Mouse (Mus musculus): ENCODE measurements around the gene Rgs2. TPM values are rescaled to one million over a fixed set of nuclear protein-coding genes. Genes with fewer than 3 reads are reported as not detected.

The Rgs2 gene
- polyA plus RNA-seq (2014; fragmentation: Illumina TruSeq; extraction: RNeasy Lipid Tissue Mini Kit (QIAGEN cat#74804); ENCODE audit: low read depth, low replicate concordance): 9.4 TPM

GRCm38 (mm10) chr1:144003904-144004740 is at the start of gene Rgs2:
Gene Rgs2, minus strand, starts transcription at chr1:144004161.

Other genes starting within 250 kb of the Rgs2 start
- 3.8 TPM for gene Trove2, start 227.1 kb downstream of the Rgs2 start, polyA plus RNA-seq (2014; fragmentation: Illumina TruSeq; extraction: RNeasy Lipid Tissue Mini Kit (QIAGEN cat#74804); ENCODE audit: low read depth, low replicate concordance)
- gene Uchl5, start 226.9 kb downstream of the Rgs2 start, polyA plus RNA-seq (2014; fragmentation: Illumina TruSeq; extraction: RNeasy Lipid Tissue Mini Kit (QIAGEN cat#74804); ENCODE audit: low read depth, low replicate concordance): 58.1 TPM
- gene Rgs13, start 173.2 kb upstream of the Rgs2 start, polyA plus RNA-seq (2014; fragmentation: Illumina TruSeq; extraction: RNeasy Lipid Tissue Mini Kit (QIAGEN cat#74804); ENCODE audit: low read depth, low replicate concordance): 0.24 TPM
- 5.5 TPM for gene Rgs1, start 245.1 kb upstream of the Rgs2 start, polyA plus RNA-seq (2014; fragmentation: Illumina TruSeq; extraction: RNeasy Lipid Tissue Mini Kit (QIAGEN cat#74804); ENCODE audit: low read depth, low replicate concordance)

Measured in liver, adult 10 weeks (tissue).